Mouse (Mus musculus) midbrain, embryonic 12.5 days (tissue): Measurements from ENCODE around the gene Cpa4. TPM values are rescaled to one million over a fixed set of nuclear protein-coding genes. Genes with fewer than 3 reads are reported as not detected.

Source experiments
- ATAC-seq: fragments of 200-750 bp; cut with Nextera tagmentation; 2 replicates; pipeline ENCODE4 v1.8.0; 2017; ENCODE audit warnings: low read depth, moderate TSS enrichment, moderate library complexity; ENCODE audit not compliant: low FRiP score
- H3K27ac ChIP-seq: fragments of 300-500 bp; sonication (generic); replicated peaks from 2 replicates; pipeline ENCODE4 v1.5.1; 2016; ENCODE audit warnings: mild to moderate bottlenecking
- H3K27me3 ChIP-seq: fragments of 300-500 bp; sonication (generic); 2 replicates; pipeline ENCODE4 v1.6.1; 2016; ENCODE audit warnings: mild to moderate bottlenecking
- H3K36me3 ChIP-seq: fragments of 300-500 bp; sonication (generic); 2 replicates; pipeline ENCODE4 v1.6.1; 2016
- H3K4me1 ChIP-seq: fragments of 300-500 bp; sonication (generic); 2 replicates; pipeline ENCODE4 v1.6.1; 2016
- H3K4me2 ChIP-seq: fragments of 300-500 bp; sonication (generic); replicated peaks from 2 replicates; pipeline ENCODE4 v1.6.1; 2016; ENCODE audit warnings: mild to moderate bottlenecking, moderate library complexity
- H3K4me3 ChIP-seq: fragments of 300-500 bp; sonication (generic); 2 replicates; pipeline ENCODE4 v1.5.1; 2016; ENCODE audit warnings: mild to moderate bottlenecking
- H3K9ac ChIP-seq: fragments of 300-500 bp; sonication (generic); replicated peaks from 2 replicates; pipeline ENCODE4 v1.6.1; 2016; ENCODE audit warnings: mild to moderate bottlenecking, moderate library complexity
- H3K9me3 ChIP-seq: fragments of 300-500 bp; sonication (generic); 2 replicates; pipeline ENCODE4 v1.6.1; 2016; ENCODE audit warnings: mild to moderate bottlenecking
- WGBS: fragments of 180-500 bp; shearing (Covaris S2); methylation state at CpG from one replicate; pipeline ENCODE4 v1.1.7; 2016; 5-methylcytosine and 5-hydroxymethylcytosine counted together
- polyA plus RNA-seq: library from polyadenylated mRNA; unstranded; fragments of >200 nt; fragmentation: Nextera tagmentation; extraction: Ambion mirVana; gene quantifications from 2 replicates; pipeline ENCODE4 v1.2.1, GENCODE M21; 2016

Cpa4 gene
- polyA plus RNA-seq, 1 experiment from 2014 or later = 1.6 TPM

- H3K27ac ChIP-seq = no peak overlapping the region
These were observed 32.8 kb downstream of the Cpa4 start for GRCm38 (mm10) chr6:30600995-30601394.

GRCm38 (mm10) chr6:30604342-30604867 lies 36.2 kb downstream of the Cpa4 start:
- no peaks in the 10 kb centered on the region for H3K27me3 ChIP-seq
- no peak overlapping the region for H3K4me3 ChIP-seq
- no peak for ATAC-seq
- H3K9ac ChIP-seq = no peak overlapping the region
- no peaks in the 10 kb centered on the region for H3K9me3 ChIP-seq
- H3K36me3 ChIP-seq = no peaks in the 10 kb centered on the region
- H3K27ac ChIP-seq = no peak overlapping the region
- 72% methylated on average over 7 of the region's 7 CpGs for WGBS
- H3K4me1 ChIP-seq = no peaks in the 10 kb centered on the region
- H3K4me2 ChIP-seq = no peak overlapping the region

More at GRCm38 (mm10) chr6:30600995-30601394, 32.8 kb downstream of the Cpa4 start:
- 43% methylated on average over 1 of the region's 1 CpGs for WGBS
- no peak for ATAC-seq
- H3K4me2 ChIP-seq = no peak overlapping the region
- H3K27me3 ChIP-seq = no peaks in the 10 kb centered on the region
- H3K9ac ChIP-seq = no peak overlapping the region
- no peaks in the 10 kb centered on the region for H3K9me3 ChIP-seq
- no peak overlapping the region for H3K4me3 ChIP-seq
- no peaks in the 10 kb centered on the region for H3K36me3 ChIP-seq
- no peaks in the 10 kb centered on the region for H3K4me1 ChIP-seq

- no peaks in the 10 kb centered on the region for H3K4me1 ChIP-seq
- ATAC-seq = no peak
- 93% methylated on average over 4 of the region's 4 CpGs for WGBS
- no peak overlapping the region for H3K4me2 ChIP-seq
- no peaks in the 10 kb centered on the region for H3K9me3 ChIP-seq
- H3K36me3 ChIP-seq = no peaks in the 10 kb centered on the region
- no peak overlapping the region for H3K27ac ChIP-seq
- no peaks in the 10 kb centered on the region for H3K27me3 ChIP-seq
- H3K9ac ChIP-seq = no peak overlapping the region
- no peak overlapping the region for H3K4me3 ChIP-seq
These were observed 36.9 kb downstream of the Cpa4 start for GRCm38 (mm10) chr6:30605111-30605510.

GRCm38 (mm10) chr6:30605672-30606071 lies 37.5 kb downstream of the Cpa4 start:
- 81% methylated on average over 5 of the region's 5 CpGs for WGBS
- H3K4me2 ChIP-seq = no peak overlapping the region
- no peaks in the 10 kb centered on the region for H3K27me3 ChIP-seq
- H3K9me3 ChIP-seq = no peaks in the 10 kb centered on the region
- no peaks in the 10 kb centered on the region for H3K36me3 ChIP-seq
- H3K4me3 ChIP-seq = no peak overlapping the region
- no peak overlapping the region for H3K27ac ChIP-seq
- no peak overlapping the region for H3K9ac ChIP-seq
- peaks cover 1% of the 10 kb centered on the region; the same call in 1 of the 2 replicates for H3K4me1 ChIP-seq
- ATAC-seq = no peak

DNA sequence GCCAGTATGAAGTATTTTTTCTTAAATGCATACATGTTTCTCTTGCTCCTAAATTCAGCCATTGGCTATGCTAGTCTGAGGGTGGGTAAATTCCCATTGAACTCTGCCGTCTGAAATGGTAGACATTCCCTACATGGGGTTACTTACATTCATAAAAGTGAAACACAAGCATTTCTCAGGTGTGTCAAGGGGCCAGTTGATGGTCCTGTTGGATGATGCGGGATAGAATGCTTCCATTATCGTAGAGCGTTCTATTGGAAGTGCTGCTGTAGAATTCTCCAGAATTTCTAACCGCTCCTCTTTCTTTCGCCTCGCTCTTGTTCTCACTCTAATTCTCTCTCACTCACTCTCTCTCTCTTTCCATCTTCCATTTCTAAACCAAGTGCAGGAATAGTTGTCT lies 42.5 kb downstream of the Cpa4 start, which contains the start of gene Cpa5:
TSS of gene Cpa5 (plus strand) at position 301 of the 400 bp plus-strand sequence.
- Histone ChIP-seq H3K36me3 (no peaks in the 10 kb centered on the region), H3K27ac (0 out of 2 replicates have a peak within 1 kb of the TSS, but pooled peaks have one; percentile 22), H3K27me3 (no peaks in the 10 kb centered on the region), H3K4me3 (no peak within 1 kb of the TSS), H3K4me2 (no peak within 1 kb of the TSS), H3K9ac (no peak within 1 kb of the TSS), H3K9me3 (no peaks in the 10 kb centered on the region), H3K4me1 (peaks cover 31% of the 10 kb centered on the region)
- ATAC-seq = no peak
- 72% methylated on average over 7 of the region's 7 CpGs for WGBS

- Histone ChIP-seq H3K4me1 (peaks cover 36% of the 10 kb centered on the region), H3K27me3 (no peaks in the 10 kb centered on the region), H3K4me2 (no peak overlapping the region), H3K9ac (no peak overlapping the region), H3K4me3 (no peak overlapping the region), H3K36me3 (no peaks in the 10 kb centered on the region), H3K27ac (0 out of 2 replicates have a peak overlapping the region, but pooled peaks have one; percentile 22), H3K9me3 (no peaks in the 10 kb centered on the region)
- 22% methylated on average over 5 of the region's 5 CpGs for WGBS
- no peak for ATAC-seq
These were observed 43.0 kb downstream of the Cpa4 start for GRCm38 (mm10) chr6:30611212-30611611.

- H3K27ac ChIP-seq = no peak overlapping the region
- no peak for ATAC-seq
- H3K36me3 ChIP-seq = no peaks in the 10 kb centered on the region
- no peaks in the 10 kb centered on the region for H3K27me3 ChIP-seq
- WGBS = 74% methylated on average over 6 of the region's 6 CpGs
- peaks cover 67% of the 10 kb centered on the region for H3K4me1 ChIP-seq
- H3K9ac ChIP-seq = no peak overlapping the region
- H3K9me3 ChIP-seq = no peaks in the 10 kb centered on the region
- H3K4me3 ChIP-seq = no peak overlapping the region
- no peak overlapping the region for H3K4me2 ChIP-seq
These were observed 46.1 kb downstream of the Cpa4 start for GRCm38 (mm10) chr6:30614251-30614650.

GRCm38 (mm10) chr6:30615741-30616140 lies 47.6 kb downstream of the Cpa4 start:
- WGBS = 9% methylated on average over 4 of the region's 4 CpGs
- Histone ChIP-seq H3K9ac (0 out of 2 replicates have a peak overlapping the region, but pooled peaks have one; percentile 11), H3K9me3 (no peaks in the 10 kb centered on the region), H3K27ac (peak overlapping the region; percentile 92), H3K4me2 (peak overlapping the region; percentile 54; the same call in 1 of the 2 replicates), H3K27me3 (no peaks in the 10 kb centered on the region), H3K36me3 (no peaks in the 10 kb centered on the region), H3K4me1 (peaks cover 73% of the 10 kb centered on the region), H3K4me3 (no peak overlapping the region)
- no peak for ATAC-seq

DNA sequence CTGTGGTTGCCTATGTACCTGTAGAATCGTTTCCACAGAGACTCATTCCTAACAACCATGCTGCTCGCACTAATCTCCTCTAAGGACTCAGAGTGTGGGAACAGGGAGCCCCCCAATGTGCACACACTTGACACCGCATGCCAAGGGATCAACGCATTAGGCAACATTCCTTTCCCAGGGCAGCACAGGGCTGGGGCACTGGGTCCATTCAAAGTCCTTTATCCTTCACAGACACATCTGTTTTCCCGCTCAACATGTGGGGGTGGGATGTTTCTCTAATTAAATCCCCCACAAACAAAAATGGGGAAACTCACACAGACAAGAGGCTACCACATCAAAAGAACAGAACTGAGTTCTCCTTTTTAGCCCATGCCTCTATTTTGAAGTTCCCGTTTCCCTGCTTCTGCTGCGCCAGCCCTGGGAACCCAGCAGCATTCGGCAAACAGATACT lies 48.3 kb downstream of the Cpa4 start:
- no peak overlapping the region for H3K4me3 ChIP-seq
- H3K4me1 ChIP-seq = peaks cover 68% of the 10 kb centered on the region

GRCm38 (mm10) chr6:30617020-30617958 lies 49.1 kb downstream of the Cpa4 start:
- no peaks in the 10 kb centered on the region for H3K27me3 ChIP-seq
- H3K4me1 ChIP-seq = peaks cover 62% of the 10 kb centered on the region
- H3K9me3 ChIP-seq = no peaks in the 10 kb centered on the region
- H3K4me3 ChIP-seq = peak overlapping the region; percentile 27
- peak overlapping the region; percentile 92 for H3K27ac ChIP-seq
- H3K36me3 ChIP-seq = no peaks in the 10 kb centered on the region
- peak; percentile 16; the same call in 1 of the 2 replicates for ATAC-seq
- WGBS = under 1% methylated on average over 13 of the region's 13 CpGs
- H3K4me2 ChIP-seq = peak overlapping the region; percentile 54
- H3K9ac ChIP-seq = peak overlapping the region; percentile 46; the same call in 1 of the 2 replicates

More for the DNA sequence above, 48.3 kb downstream of the Cpa4 start:
- peak; percentile 44 for ATAC-seq
- under 1% methylated on average over 8 of the region's 8 CpGs for WGBS
- Histone ChIP-seq H3K4me2 (peak overlapping the region; percentile 54), H3K27ac (peak overlapping the region; percentile 92), H3K9ac (peak overlapping the region; percentile 37; the same call in 1 of the 2 replicates), H3K9me3 (no peaks in the 10 kb centered on the region), H3K27me3 (no peaks in the 10 kb centered on the region), H3K36me3 (no peaks in the 10 kb centered on the region)

GRCm38 (mm10) chr6:30617959-30618590 lies 49.9 kb downstream of the Cpa4 start:
- 3% methylated on average over 18 of the region's 18 CpGs for WGBS
- H3K4me2 ChIP-seq = peak overlapping the region; percentile 54
- peaks cover 62% of the 10 kb centered on the region for H3K4me1 ChIP-seq
- H3K36me3 ChIP-seq = no peaks in the 10 kb centered on the region
- ATAC-seq = peak; percentile 86
- peak overlapping the region; percentile 46 for H3K9ac ChIP-seq
- peak overlapping the region; percentile 27 for H3K4me3 ChIP-seq
- no peaks in the 10 kb centered on the region for H3K27me3 ChIP-seq
- peak overlapping the region; percentile 92 for H3K27ac ChIP-seq
- H3K9me3 ChIP-seq = no peaks in the 10 kb centered on the region
